Mouse (Mus musculus) lung, postnatal 0 days (tissue): ENCODE results near the gene Cd19. TPM values are rescaled to one million over a fixed set of nuclear protein-coding genes. Genes with fewer than 3 reads are reported as not detected.

ENCODE experiments used
- ATAC-seq: fragments of 200-750 bp; cut with Nextera tagmentation; 2 replicates; pipeline ENCODE4 v1.8.0; 2017; ENCODE audit warnings: moderate library complexity
- DNase-seq: peaks from one replicate; pipeline ENCODE4 v3.0.0-alpha.2; 2016; ENCODE audit warnings: low spot score
- H3K27ac ChIP-seq: fragments of 300-500 bp; sonication (generic); 2 replicates; pipeline ENCODE4 v1.5.1; 2014; ENCODE audit warnings: antibody characterized with exemption, mild to moderate bottlenecking, low read length, mixed read lengths
- H3K27me3 ChIP-seq: fragments of 300-500 bp; sonication (generic); replicated peaks from 2 replicates; pipeline ENCODE4 v1.6.1; 2014; ENCODE audit warnings: low read length, mixed read lengths; ENCODE audit not compliant: insufficient read depth
- H3K36me3 ChIP-seq: fragments of 300-500 bp; sonication (generic); 2 replicates; pipeline ENCODE4 v1.6.1; 2014; ENCODE audit warnings: low read length, mixed read lengths; ENCODE audit not compliant: insufficient read depth
- H3K4me1 ChIP-seq: fragments of 300-500 bp; sonication (generic); 2 replicates; pipeline ENCODE4 v1.6.1; 2014; ENCODE audit warnings: antibody characterized with exemption, low read depth, low read length, mixed read lengths; ENCODE audit not compliant: insufficient read depth
- H3K4me2 ChIP-seq: fragments of 300-500 bp; sonication (generic); replicated peaks from 2 replicates; pipeline ENCODE4 v1.6.1; 2014; ENCODE audit warnings: low read depth, mild to moderate bottlenecking, low read length, moderate library complexity, mixed read lengths
- H3K4me3 ChIP-seq: fragments of 300-500 bp; sonication (generic); 2 replicates; pipeline ENCODE4 v1.5.1; 2014; ENCODE audit warnings: low read depth, low read length
- H3K9ac ChIP-seq: fragments of 300-500 bp; sonication (generic); replicated peaks from 2 replicates; pipeline ENCODE4 v1.6.1; 2014; ENCODE audit warnings: low read depth, mild to moderate bottlenecking
- H3K9me3 ChIP-seq: fragments of 300-500 bp; sonication (generic); 2 replicates; pipeline ENCODE4 v1.6.1; 2016; ENCODE audit warnings: low read length, mixed read lengths
- CTCF ChIP-seq: IDR thresholded peaks from 2 replicates; pipeline ENCODE4 v1.5.1; 2016; ENCODE audit warnings: antibody characterized with exemption, mild to moderate bottlenecking
- EP300 ChIP-seq: IDR thresholded peaks from 2 replicates; pipeline ENCODE4 v1.6.1; 2016; ENCODE audit warnings: antibody characterized with exemption, mild to moderate bottlenecking, control low read depth
- WGBS: fragments of 180-500 bp; shearing (Covaris S2); extraction: QIAGEN DNeasy Blood & Tissue Kit; methylation state at CpG from one replicate; pipeline ENCODE4 v1.1.7; 2014; 5-methylcytosine and 5-hydroxymethylcytosine counted together
- polyA plus RNA-seq: library from polyadenylated mRNA; unstranded; fragments of >200 nt; fragmentation: Nextera tagmentation; extraction: Ambion mirVana; gene quantifications from 2 replicates; pipeline ENCODE4 v1.2.1, GENCODE M21; 2015

Cd19 gene
- polyA plus RNA-seq, 1 experiment from 2014 or later: 0.57 TPM

DNA sequence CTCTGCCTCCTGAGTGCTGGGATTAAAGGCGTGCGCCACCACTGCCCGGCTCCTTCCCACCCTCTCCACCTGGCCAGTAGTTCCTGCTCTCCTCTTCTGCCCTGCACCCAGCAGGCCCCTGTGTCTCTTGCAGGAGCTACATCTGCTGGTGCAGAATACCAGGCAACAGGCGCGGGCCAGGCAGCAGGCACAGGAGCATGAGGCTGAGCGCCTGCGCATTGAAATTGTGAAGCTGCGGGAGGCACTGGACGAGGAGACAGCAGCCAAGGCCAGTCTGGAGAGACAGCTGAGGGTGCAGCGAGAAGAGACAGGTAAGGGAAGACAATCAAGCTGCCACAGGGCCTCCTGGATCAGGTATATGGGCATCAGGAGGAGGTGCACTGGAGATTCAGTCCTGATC lies 29.3 kb upstream of the Cd19 start:
- 97% methylated on average over 10 of the region's 10 CpGs for WGBS
- TF ChIP-seq EP300: no peak
- no peak for TF ChIP-seq CTCF
- no peak for DNase-seq
- H3K9ac ChIP-seq: no peak overlapping the region
- no peaks in the 10 kb centered on the region for H3K9me3 ChIP-seq
- no peak overlapping the region for H3K4me2 ChIP-seq
- H3K4me3 ChIP-seq: no peak overlapping the region
- H3K27me3 ChIP-seq: no peaks in the 10 kb centered on the region
- 0 out of 2 replicates have a peak, but pooled peaks cover 14% of the 10 kb centered on the region for H3K36me3 ChIP-seq
- H3K27ac ChIP-seq: no peak overlapping the region
- no peaks in the 10 kb centered on the region for H3K4me1 ChIP-seq
- no peak for ATAC-seq

GRCm38 (mm10) chr7:126440134-126440533 lies 25.4 kb upstream of the Cd19 start:
- TF ChIP-seq CTCF (no peak), EP300 (no peak)
- Histone ChIP-seq H3K27me3 (no peaks in the 10 kb centered on the region), H3K9me3 (no peaks in the 10 kb centered on the region), H3K4me3 (no peak overlapping the region), H3K4me2 (no peak overlapping the region), H3K36me3 (peaks cover 23% of the 10 kb centered on the region; the same call in 1 of the 2 replicates), H3K9ac (no peak overlapping the region), H3K27ac (no peak overlapping the region), H3K4me1 (no peaks in the 10 kb centered on the region)
- 78% methylated on average over 9 of the region's 9 CpGs for WGBS
- no peak for ATAC-seq
- DNase-seq: no peak

DNA sequence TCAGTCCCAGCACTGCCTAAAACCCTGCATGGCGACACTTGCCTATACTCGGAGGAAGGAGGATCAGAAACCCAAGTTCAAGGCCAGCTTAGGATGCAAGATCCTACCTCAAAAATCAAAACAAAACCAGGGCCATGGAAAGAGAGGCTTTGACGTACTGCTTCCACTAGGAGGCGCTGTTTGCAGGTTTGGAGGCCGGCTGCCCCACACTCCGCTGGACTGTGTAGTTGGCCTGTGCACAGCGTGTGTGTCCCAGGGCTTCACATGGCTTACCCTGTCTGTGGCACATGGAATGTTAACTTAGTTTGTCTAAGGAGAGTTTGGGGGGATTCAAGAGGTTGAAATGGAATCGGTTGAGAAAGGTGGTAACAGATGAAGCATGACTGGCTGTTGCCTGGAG lies 22.2 kb upstream of the Cd19 start:
- TF ChIP-seq EP300 (no peak), CTCF (peak; percentile 94)
- DNase-seq: peak; percentile 74
- Histone ChIP-seq H3K4me1 (no peaks in the 10 kb centered on the region), H3K9ac (no peak overlapping the region), H3K36me3 (peaks cover 23% of the 10 kb centered on the region; the same call in 1 of the 2 replicates), H3K9me3 (no peaks in the 10 kb centered on the region), H3K27ac (no peak overlapping the region), H3K4me2 (no peak overlapping the region), H3K4me3 (no peak overlapping the region), H3K27me3 (no peaks in the 10 kb centered on the region)
- ATAC-seq: peak; percentile 70
- 17% methylated on average over 8 of the region's 8 CpGs for WGBS

DNA sequence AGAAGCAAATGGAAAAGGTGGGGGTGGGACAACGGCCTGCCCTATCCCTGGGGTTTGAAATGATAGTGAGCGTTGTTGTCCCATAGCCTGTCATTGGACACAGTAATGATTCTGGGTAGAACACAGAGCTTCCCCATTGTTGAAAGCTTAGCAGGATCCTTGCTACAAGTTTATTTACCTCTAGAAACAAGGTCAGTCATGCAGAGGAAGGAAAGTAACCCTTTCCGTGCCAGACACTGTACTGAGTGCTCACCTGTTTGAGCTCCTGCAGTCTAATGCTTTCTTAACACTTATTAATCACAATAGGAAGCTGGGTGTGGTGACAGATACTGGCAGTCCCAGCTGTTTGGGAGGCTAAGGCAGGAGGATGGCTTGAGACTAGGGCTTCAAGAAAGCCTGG lies 21.1 kb upstream of the Cd19 start:
- Histone ChIP-seq H3K9me3 (no peaks in the 10 kb centered on the region), H3K9ac (no peak overlapping the region), H3K27ac (no peak overlapping the region), H3K27me3 (no peaks in the 10 kb centered on the region), H3K4me2 (no peak overlapping the region), H3K36me3 (peaks cover 29% of the 10 kb centered on the region), H3K4me3 (no peak overlapping the region), H3K4me1 (no peaks in the 10 kb centered on the region)
- WGBS: 86% methylated on average over 3 of the region's 3 CpGs
- DNase-seq (no peak), ATAC-seq (no peak)
- TF ChIP-seq EP300: no peak
- TF ChIP-seq CTCF: no peak

DNA sequence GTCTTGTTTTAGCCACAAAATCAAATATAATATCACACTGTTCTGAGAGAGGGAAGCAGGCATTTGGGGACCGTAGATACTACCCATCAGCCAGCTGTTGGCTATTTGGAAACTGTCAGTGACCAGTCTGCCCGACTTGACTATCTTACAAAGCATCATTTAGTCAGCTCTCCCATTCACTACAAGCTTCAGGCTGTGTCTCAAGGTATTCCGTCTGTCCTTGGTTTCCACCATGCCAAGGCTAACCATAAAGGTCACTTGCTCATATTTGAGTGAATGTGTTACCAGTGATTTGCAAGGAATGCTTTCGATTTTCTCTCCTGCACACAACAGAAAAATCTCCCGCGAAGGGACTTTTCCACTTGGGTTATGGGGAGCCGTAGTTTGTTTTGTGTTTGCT lies 20.0 kb upstream of the Cd19 start:
- Histone ChIP-seq H3K36me3 (peaks cover 29% of the 10 kb centered on the region), H3K4me2 (no peak overlapping the region), H3K9me3 (no peaks in the 10 kb centered on the region), H3K27ac (no peak overlapping the region), H3K27me3 (no peaks in the 10 kb centered on the region), H3K4me3 (no peak overlapping the region), H3K4me1 (peaks cover 2% of the 10 kb centered on the region; the same call in 1 of the 2 replicates), H3K9ac (no peak overlapping the region)
- no peak for TF ChIP-seq EP300
- ATAC-seq (no peak), DNase-seq (no peak)
- 87% methylated on average over 7 of the region's 7 CpGs for WGBS

DNA sequence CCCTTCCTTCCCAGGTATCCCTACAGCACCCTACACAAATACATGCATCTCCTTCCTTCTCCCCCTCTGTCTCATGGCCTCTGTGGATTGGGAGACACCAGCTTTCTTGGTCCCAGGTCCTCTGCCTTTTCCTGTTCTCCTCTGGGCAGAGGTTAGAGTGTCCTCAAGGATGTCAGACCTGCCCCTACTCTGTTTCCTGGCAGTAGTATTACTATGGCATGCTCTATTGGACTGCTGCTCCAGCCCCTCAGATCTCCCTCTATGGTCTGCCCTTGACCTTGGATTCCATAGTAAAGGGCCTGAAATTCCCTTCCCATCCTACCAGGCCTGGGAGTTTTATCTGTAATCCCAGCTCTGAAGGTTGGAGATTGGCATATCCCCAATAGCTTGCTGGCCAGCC lies 15.5 kb upstream of the Cd19 start:
- H3K36me3 ChIP-seq: peaks cover 13% of the 10 kb centered on the region; the same call in 1 of the 2 replicates
- H3K9me3 ChIP-seq: no peaks in the 10 kb centered on the region
- TF ChIP-seq CTCF (no peak), EP300 (no peak)
- no peak overlapping the region for H3K27ac ChIP-seq
- H3K9ac ChIP-seq: no peak overlapping the region
- no peak for ATAC-seq
- no peaks in the 10 kb centered on the region for H3K27me3 ChIP-seq
- no peak overlapping the region for H3K4me2 ChIP-seq
- peaks cover 6% of the 10 kb centered on the region; the same call in 1 of the 2 replicates for H3K4me1 ChIP-seq
- H3K4me3 ChIP-seq: no peak overlapping the region
- no peak for DNase-seq

- WGBS: 29% methylated on average over 15 of the region's 15 CpGs
- H3K4me1 ChIP-seq: peaks cover 6% of the 10 kb centered on the region; the same call in 1 of the 2 replicates
- H3K36me3 ChIP-seq: peaks cover 7% of the 10 kb centered on the region; the same call in 1 of the 2 replicates
- H3K9ac ChIP-seq: peak overlapping the region; percentile 75; the same call in 1 of the 2 replicates
- DNase-seq: no peak
- H3K9me3 ChIP-seq: no peaks in the 10 kb centered on the region
- TF ChIP-seq CTCF: no peak
- H3K4me3 ChIP-seq: peak overlapping the region; percentile 69
- no peak overlapping the region for H3K27ac ChIP-seq
- H3K4me2 ChIP-seq: peak overlapping the region; percentile 83
- no peaks in the 10 kb centered on the region for H3K27me3 ChIP-seq
- no peak for ATAC-seq
Measured at GRCm38 (mm10) chr7:126429503-126429898, 14.8 kb upstream of the Cd19 start.
